Mouse (Mus musculus) left cerebral cortex, adult 2 months (tissue): ENCODE data around the gene Ablim1. TPM values are rescaled to one million over a fixed set of nuclear protein-coding genes. Genes with fewer than 3 reads are reported as not detected.
A peak's percentile ranks its signal among the peaks of the same experiment; 100 is the strongest.

Source experiments
- DNase-seq, 2 experiments: peaks; one replicate each; pipeline ENCODE4 v3.0.0; 2021 to 2022; ENCODE audit warnings: low spot score in 2 of 2, mixed read lengths in 1 of 2; ENCODE audit errors: extremely low spot score in 1 of 2
- H3K27ac ChIP-seq: fragments of 200-600 bp; 2 replicates; pipeline ENCODE4 v1.8.1; 2022
- H3K4me3 ChIP-seq: fragments of 200-600 bp; 2 replicates; pipeline ENCODE4 v1.8.1; 2022
- CTCF ChIP-seq: fragments of 200-600 bp; IDR thresholded peaks from 2 replicates; pipeline ENCODE4 v1.8.1; 2022; ENCODE audit warnings: antibody characterized with exemption, mild to moderate bottlenecking, moderate library complexity
- intact Hi-C: fragments of 180-260 bp; cut with DNase I; formaldehyde crosslinking; loops from one replicate; pipeline ENCODE4 v1.15.1; 2025
- total RNA-seq, 2 experiments: library from RNA; stranded (reverse); gene quantifications; 2 replicates each; pipeline ENCODE4 v1.2.3; 2021

Gene Ablim1
- total RNA-seq, 2 experiments from 2014 or later, result 118 to 124 TPM

DNA sequence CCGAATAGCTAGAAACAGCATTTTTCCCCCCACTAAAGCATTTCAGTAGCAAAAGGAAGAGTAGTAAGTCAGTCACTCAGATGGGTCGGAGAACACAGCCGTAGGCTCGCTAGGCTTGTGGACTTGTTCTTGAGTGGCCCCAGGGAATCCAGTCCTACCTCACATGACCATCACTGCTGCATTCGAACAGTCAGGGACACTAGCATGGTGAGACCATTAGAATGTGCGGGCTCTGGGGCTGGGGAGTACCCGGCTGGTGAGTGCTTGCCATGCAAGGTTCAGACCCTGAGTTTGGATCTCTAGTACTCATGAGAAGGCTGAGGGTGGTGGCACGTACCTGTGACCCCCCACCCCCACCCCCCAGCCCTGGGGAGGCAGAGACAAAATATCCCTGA, 296.9 kb downstream of the Ablim1 start:
- intact Hi-C loops, result no loop called here
- no peak overlapping the region for H3K27ac ChIP-seq
- DNase-seq, result no peak

DNA sequence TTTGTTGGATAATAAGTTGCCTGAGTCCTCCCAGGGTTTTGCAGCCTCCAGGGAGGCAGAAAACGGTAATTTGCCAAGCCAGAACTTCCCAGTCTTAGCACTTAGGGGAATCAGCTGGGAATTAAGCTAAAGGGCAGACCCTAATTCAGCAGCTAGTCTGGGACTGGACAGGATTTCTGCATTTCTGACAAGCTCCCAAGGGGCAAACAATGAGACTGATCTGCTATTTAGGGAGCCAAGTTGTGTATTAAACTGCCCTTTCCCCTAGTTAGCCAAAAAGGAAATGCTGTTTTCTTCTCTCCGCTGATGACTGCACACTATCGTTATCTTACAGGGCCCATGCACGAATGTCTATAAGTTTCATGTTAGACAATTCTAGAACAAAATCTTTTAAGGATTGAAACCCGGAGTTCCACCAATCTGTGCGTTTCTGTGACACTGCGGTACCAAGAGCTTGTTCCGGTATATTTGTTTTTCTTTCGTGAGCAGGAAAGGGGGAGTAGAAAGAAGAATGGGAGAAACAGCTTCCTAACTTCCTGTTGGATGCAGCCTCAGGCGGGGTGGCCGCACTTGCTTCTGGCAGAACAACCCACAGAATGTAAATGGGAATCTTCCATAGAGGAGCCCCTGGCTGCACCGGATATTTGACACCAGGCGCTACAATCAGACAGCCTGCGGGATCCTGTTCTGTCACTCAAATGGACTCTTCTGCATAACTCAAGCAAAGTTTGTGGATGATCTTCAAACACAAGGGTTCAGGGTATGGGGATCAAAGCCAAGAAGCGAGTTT, 297.5 kb downstream of the Ablim1 start:
- H3K4me3 ChIP-seq, result no peak overlapping the region
- H3K27ac ChIP-seq, result no peak overlapping the region
- no peak for DNase-seq
- intact Hi-C loops, result no loop called here
- no peak for TF ChIP-seq CTCF

More for the DNA sequence above, 296.9 kb downstream of the Ablim1 start:
- H3K4me3 ChIP-seq, result no peak overlapping the region
- no peak for TF ChIP-seq CTCF

DNA sequence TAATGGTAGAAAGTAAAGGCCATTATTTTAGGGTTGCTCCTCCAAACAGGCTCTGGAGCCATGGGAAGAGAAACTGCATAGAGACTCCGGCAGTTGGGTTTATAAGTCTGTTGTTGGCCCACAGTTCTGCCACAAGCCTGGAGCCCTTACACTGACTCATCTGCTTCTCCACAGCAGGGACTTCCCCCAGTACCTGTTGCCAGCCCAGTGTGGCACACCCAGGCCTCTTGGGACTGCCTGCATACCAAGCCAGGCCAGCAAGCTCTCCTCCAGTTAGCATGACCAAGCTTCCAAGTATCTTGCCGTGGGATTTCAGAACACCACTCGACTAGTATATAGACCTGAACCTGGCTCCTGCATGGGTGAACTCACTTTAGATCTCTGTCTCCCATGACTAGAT, 299.9 kb downstream of the Ablim1 start:
- DNase-seq, result no peak
- intact Hi-C loops, result no loop called here
- Histone ChIP-seq H3K27ac (no peak overlapping the region), H3K4me3 (no peak overlapping the region)
- no peak for TF ChIP-seq CTCF

DNA sequence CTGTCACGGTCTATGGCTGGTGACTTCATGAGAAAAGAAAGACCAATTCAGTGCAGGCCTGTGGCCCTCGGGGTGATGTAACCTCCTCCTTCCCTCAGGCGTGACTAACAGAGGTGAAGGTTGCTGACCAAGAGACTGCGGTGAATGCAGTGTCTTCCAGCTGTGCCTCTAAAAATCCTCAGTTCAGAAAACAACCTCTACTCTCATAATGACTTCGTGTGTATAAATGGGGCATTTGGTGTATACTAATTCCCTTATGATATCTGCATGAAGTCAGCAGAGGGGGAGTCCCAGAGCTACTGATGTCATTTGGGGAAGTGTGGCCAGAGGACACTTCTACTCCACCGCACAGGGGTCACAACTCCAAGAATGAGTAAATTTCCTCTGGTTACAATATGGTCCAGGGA, 301.4 kb downstream of the Ablim1 start:
- TF ChIP-seq CTCF, result no peak
- no peak for DNase-seq
- Histone ChIP-seq H3K27ac (no peak overlapping the region), H3K4me3 (no peak overlapping the region)
- intact Hi-C loops, result no loop called here

DNA sequence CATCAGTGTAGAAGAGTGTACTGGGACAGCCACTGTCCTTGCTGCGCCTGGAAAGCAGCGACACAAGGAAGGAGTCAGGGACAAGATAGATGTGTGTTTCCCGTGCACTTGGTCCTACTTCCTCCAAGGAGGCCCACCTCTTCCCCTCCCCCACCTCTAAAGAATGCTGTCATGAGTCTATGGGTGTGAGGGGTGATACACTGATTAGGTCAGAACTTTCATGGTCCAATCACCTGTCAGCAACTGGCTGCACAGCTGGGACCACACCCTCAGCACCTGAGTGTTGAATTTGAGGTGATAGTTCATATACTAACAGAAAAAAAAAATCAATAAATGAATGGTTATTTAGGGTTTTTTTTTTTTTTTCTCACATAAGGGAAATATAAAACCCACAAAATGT, 302.7 kb downstream of the Ablim1 start:
- Histone ChIP-seq H3K4me3 (no peak overlapping the region), H3K27ac (no peak overlapping the region)
- intact Hi-C loops, result no loop called here
- no peak for TF ChIP-seq CTCF
- no peak for DNase-seq

DNA sequence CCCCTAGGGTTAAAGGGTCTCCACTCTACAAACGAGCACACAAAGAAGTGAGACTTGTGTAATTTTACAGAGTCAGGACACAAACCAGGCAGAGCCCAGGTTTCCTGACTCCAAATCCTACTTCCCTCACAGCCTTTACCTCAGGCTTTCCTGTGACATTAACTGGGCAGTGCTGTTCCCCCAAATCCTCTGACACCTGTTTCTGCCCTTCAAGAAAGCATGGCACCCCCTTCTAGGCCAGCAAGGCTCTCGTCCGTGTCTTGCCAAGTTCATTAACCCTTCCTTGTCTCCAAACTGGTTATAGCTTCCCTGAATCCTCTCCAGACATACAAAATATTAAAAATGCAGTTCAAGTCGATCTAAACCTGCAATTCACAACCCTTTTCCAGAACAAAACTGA, 304.7 kb downstream of the Ablim1 start:
- H3K4me3 ChIP-seq, result no peak overlapping the region
- TF ChIP-seq CTCF, result no peak
- intact Hi-C loops, result no loop called here
- DNase-seq, result no peak
- no peak overlapping the region for H3K27ac ChIP-seq

DNA sequence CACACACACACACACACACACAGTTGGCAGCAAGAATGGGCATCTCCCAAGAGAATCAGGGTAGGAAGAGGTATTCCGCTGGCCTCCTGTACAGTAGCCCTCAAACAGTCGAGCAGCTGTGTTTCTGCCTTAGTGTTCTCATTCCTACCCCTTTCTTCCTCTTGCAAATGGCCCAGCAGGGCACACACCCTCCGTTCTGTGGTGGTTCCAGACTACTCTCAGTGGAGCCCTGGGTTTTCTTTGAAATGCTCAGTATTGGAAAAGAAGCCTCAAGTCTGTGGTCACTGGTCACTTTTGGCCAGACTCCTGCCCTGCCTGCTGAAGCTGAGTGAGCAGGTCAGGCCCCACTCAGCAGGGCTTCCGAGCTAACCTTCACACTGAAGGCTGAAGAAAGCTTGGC, 305.1 kb downstream of the Ablim1 start:
- no peak for TF ChIP-seq CTCF
- no peak for DNase-seq
- intact Hi-C loops, result loop anchor here (5.0 kb wide), 1 partner anchor 37 kb away; no protein-coding TSS in a partner anchor
- Histone ChIP-seq H3K27ac (no peak overlapping the region), H3K4me3 (no peak overlapping the region)

DNA sequence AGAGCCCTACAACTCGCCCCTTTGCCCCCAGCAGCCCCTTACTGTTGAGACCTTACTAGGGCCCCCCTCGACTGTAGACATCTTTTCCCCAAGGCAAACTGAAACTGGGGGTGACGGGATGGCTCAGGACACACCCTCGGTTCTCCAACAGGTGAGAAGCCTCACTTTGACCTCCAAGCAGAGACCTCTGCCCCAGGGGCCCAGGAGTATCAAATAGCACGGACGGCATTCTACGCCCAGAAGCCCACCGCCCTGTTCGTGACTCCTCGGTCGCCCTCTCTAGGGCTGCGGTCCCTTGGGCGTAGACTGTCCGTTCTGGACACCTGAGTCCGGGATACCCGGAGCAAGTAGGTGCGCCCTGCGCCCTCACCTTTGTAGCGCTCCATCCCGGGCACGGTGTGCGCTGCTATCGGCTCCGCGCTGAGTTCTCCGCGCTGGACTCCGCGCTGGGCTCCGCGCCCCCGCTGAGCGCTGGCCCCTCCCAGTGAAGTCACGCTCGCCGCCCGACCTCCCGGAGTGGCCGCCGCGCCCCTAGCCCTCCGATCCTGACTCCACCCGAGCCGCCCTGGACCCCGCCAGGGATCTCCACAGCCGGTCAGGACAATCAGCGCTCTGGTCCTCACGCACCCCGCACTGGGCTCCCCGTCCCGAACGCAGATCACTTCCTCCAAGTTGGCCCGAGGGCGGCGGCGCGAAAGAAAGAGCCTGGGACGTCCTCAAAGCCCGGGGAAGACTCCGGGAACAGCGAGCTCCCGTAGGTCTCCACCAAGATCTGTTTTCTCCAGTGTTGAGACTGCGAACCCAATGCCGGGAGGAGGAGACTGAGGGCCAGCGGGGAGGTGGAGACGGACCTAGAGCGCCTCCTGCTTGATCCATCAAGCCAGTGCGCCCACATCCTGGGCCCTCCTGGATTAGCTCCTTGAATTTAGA, 306.7 kb downstream of the Ablim1 start, which contains the start of gene Afap1l2:
TSS of gene Afap1l2 (minus strand) at position 448 of the 930 bp plus-strand sequence.
- peak within 1 kb of the TSS; percentile 79 for H3K27ac ChIP-seq
- TF ChIP-seq CTCF, result peak; percentile 63
- peak; percentile 34 to 40 for DNase-seq
- peak within 1 kb of the TSS; percentile 59 for H3K4me3 ChIP-seq
- intact Hi-C loops, result loop anchor here (1.0 to 5.0 kb wide), 2 partner anchors 36 to 89 kb away; no protein-coding TSS in a partner anchor

DNA sequence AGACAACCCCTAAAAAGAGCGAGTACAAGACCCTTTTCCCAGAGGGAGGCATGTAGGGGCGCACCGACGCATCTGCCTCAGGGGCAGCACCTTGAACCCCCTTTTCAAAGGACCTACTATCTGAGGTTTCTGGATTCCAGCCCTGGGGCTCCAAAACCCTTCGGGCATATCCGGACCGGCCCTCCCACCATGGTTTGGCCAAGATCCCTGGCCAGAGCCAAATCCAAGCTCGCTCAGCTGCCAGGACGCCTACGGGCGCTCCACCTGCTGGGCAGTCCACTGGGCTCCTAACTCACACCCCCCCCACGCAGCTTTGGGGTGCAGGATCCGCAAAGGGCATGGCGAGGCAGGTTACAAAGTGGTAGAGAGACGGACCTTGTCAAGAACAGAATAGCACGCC, 307.4 kb downstream of the Ablim1 start:
- H3K4me3 ChIP-seq, result peak overlapping the region; percentile 59
- intact Hi-C loops, result loop anchor here (5.0 kb wide), 1 partner anchor 35 kb away; no protein-coding TSS in a partner anchor
- peak overlapping the region; percentile 79; the same call in 1 of the 2 replicates for H3K27ac ChIP-seq
- peak; percentile 22 for TF ChIP-seq CTCF
- DNase-seq, result peak in 1 of 2 experiments; percentile 36

DNA sequence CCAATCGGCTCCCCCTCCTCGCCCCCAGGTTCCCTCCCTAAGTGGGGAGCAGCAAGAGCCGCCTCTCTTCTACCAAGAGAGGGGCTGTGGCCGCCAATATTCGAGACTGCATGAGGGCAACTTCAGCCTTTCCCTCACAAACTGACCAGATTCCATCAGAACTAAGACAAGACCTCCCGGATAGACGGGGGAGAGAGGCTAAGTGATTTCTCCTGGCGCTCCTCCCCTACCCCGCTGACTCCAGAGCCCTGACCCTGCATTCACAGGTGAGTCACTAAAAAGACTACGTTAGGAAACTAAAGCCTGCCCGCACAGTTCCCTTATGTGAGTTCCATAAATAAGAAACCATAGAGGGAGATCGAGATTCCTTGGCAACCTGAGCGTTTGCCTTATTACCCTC, 307.9 kb downstream of the Ablim1 start:
- intact Hi-C loops, result loop anchor here (5.0 kb wide), 1 partner anchor 35 kb away; no protein-coding TSS in a partner anchor
- Histone ChIP-seq H3K27ac (no peak overlapping the region; the same call in 1 of the 2 replicates), H3K4me3 (peak overlapping the region; percentile 59)
- TF ChIP-seq CTCF, result no peak
- DNase-seq, result no peak

DNA sequence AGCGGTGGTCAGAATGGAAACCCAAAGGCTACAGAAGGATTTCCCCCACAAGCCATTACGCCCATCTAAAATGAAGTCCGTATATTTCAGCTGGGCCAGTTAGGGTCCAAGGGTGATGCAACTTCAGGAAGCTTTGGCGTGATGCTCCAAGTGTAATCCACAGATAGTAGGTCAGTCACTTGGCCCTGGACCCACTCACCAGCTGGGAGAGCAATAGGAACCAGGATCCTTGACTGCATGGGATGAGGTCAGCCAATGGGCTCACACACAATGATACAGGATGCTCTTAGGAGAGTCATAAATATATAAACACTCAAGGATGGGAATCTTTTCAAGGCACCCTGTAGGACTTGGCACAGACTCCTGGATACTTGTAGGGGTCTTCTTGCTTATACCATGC, 309.7 kb downstream of the Ablim1 start:
- no peak overlapping the region for H3K27ac ChIP-seq
- DNase-seq, result no peak
- H3K4me3 ChIP-seq, result no peak overlapping the region
- intact Hi-C loops, result loop anchor here (5.0 kb wide), 1 partner anchor 33 kb away; no protein-coding TSS in a partner anchor
- TF ChIP-seq CTCF, result no peak

DNA sequence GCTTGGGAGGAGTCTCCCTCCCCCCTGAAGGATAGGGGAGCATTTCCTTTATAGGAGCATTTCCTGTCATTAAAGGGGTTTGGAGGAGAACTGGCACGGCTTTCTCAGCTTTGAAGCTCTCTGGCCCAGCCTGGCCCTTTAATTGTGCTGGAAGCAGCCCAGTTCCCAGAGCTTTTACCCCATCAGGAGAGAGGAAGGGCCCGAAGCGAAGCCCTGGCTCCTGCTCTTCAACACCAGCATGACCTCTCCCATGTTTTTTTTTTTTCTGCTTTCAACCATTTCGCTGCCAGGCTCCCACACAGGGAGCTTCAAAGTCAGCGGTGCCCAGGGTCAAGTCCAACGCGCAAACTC, 311.3 kb downstream of the Ablim1 start:
- TF ChIP-seq CTCF, result no peak
- peak in 1 of 2 experiments; percentile 14 for DNase-seq
- no peak overlapping the region for H3K4me3 ChIP-seq
- intact Hi-C loops, result no loop called here
- H3K27ac ChIP-seq, result no peak overlapping the region; the same call in 1 of the 2 replicates
